ENCODE assay signal across 21 mouse cellular contexts in genomic region chr10:17042973-17043372, GRCm38 (mm10).
DNase-seq lines count a peak whose midpoint lies in the region; ATAC-seq and TF ChIP-seq lines count a peak whose summit lies in the region.
"Had no signal": no experiment of that assay in that cellular context is flagged by ENCODE, and none has a peak within 500 bp of the region (broad histone marks: within the 10 kb centered on the region; RNA-seq: fewer than 3 reads in every experiment).

No protein-coding gene starts in this region.

- no peak overlapping the region for H3K4me2 ChIP-seq in intestine, embryonic 15.5 days (replicated peaks)
- H3K4me2 ChIP-seq in intestine, postnatal 0 days (replicated peaks; ENCODE audit: low read depth) = no peak overlapping the region
- no peak overlapping the region for H3K4me2 ChIP-seq in intestine, embryonic 16.5 days (ENCODE audit: low read depth, low read length)
- H3K4me2 ChIP-seq: heart, embryonic 13.5 days; hindbrain, embryonic 12.5 days; limb, embryonic 13.5 days; midbrain, embryonic 12.5 days had no signal

- no peak for TF ChIP-seq CTCF in intestine, postnatal 0 days (IDR thresholded peaks at IDR 0.05; ENCODE audit: low read depth)
- TF ChIP-seq CTCF in C2C12 (IDR thresholded peaks at IDR 0.05; ENCODE audit: control insufficient read depth, insufficient read depth, insufficient read length) = no peak

- 71% methylated on average over 3 of the region's 3 CpGs for WGBS in intestine, embryonic 15.5 days
- WGBS in intestine, postnatal 0 days = 61% methylated on average over 3 of the region's 3 CpGs
- 74% methylated on average over 3 of the region's 3 CpGs for WGBS in intestine, embryonic 16.5 days

- 0 out of 2 replicates have a peak overlapping the region, but pooled peaks have one; percentile 22 for H3K27ac ChIP-seq in intestine, embryonic 15.5 days
- H3K27ac ChIP-seq in intestine, postnatal 0 days (ENCODE audit: low read depth, low read length) = no peak overlapping the region
- H3K27ac ChIP-seq in intestine, embryonic 16.5 days (ENCODE audit: low read length) = no peak overlapping the region
- H3K27ac ChIP-seq: heart, embryonic 13.5 days; hindbrain, embryonic 12.5 days; limb, embryonic 13.5 days; midbrain, embryonic 12.5 days had no signal

- DNase-seq in gastrocnemius, postnatal 14 days = peak; percentile 4
- DNase-seq in gastrocnemius, postnatal 36 days = no peak
- DNase-seq in right cerebral cortex, postnatal 25 days = no peak
- DNase-seq: B cell, adult 2 months; cerebellum, adult 9-10 months; kidney, postnatal 36 days; layer of hippocampus, adult 9-11 months; retina, postnatal 1 day; thymus, adult 2 months had no signal

- H3K9ac ChIP-seq in intestine, embryonic 15.5 days = no peak overlapping the region
- no peak overlapping the region for H3K9ac ChIP-seq in intestine, postnatal 0 days (ENCODE audit: low read depth, low read length)
- no peak overlapping the region for H3K9ac ChIP-seq in intestine, embryonic 16.5 days (ENCODE audit: low read depth, low read length)
- H3K9ac ChIP-seq: heart, embryonic 13.5 days; hindbrain, embryonic 12.5 days; limb, embryonic 13.5 days; midbrain, embryonic 12.5 days had no signal

- no peaks in the 10 kb centered on the region for H3K79me2 ChIP-seq in C2C12 (ENCODE audit: control insufficient read depth, insufficient read depth)

- no peaks in the 10 kb centered on the region for H3K9me3 ChIP-seq in intestine, embryonic 15.5 days
- no peaks in the 10 kb centered on the region for H3K9me3 ChIP-seq in intestine, postnatal 0 days (ENCODE audit: control insufficient read depth)
- H3K9me3 ChIP-seq in intestine, embryonic 16.5 days (ENCODE audit: control insufficient read depth, low read length) = no peaks in the 10 kb centered on the region
- H3K9me3 ChIP-seq: heart, embryonic 13.5 days; hindbrain, embryonic 12.5 days; limb, embryonic 13.5 days; midbrain, embryonic 12.5 days had no signal

- H3K4me1 ChIP-seq in intestine, embryonic 15.5 days (replicated peaks) = no peaks in the 10 kb centered on the region
- no peaks in the 10 kb centered on the region for H3K4me1 ChIP-seq in intestine, postnatal 0 days (replicated peaks; ENCODE audit: control insufficient read depth, insufficient read depth, low read length)
- H3K4me1 ChIP-seq in intestine, embryonic 16.5 days (ENCODE audit: control insufficient read depth, insufficient read depth, low read length) = no peaks in the 10 kb centered on the region
- H3K4me1 ChIP-seq: heart, embryonic 13.5 days; hindbrain, embryonic 12.5 days; limb, embryonic 13.5 days; midbrain, embryonic 12.5 days had no signal

- H3K4me3 ChIP-seq in intestine, embryonic 15.5 days (replicated peaks) = no peak overlapping the region
- H3K4me3 ChIP-seq in intestine, postnatal 0 days (ENCODE audit: low read depth, low read length) = no peak overlapping the region
- H3K4me3 ChIP-seq in C2C12 (ENCODE audit: insufficient read depth, poor library complexity, severe bottlenecking) = no peak overlapping the region
- H3K4me3 ChIP-seq in intestine, embryonic 16.5 days (ENCODE audit: low read length) = no peak overlapping the region
- H3K4me3 ChIP-seq: erythroblast, embryonic 14.5 days; heart, embryonic 13.5 days; hindbrain, embryonic 12.5 days; limb, embryonic 13.5 days; midbrain, embryonic 12.5 days had no signal

- intact Hi-C loops in gastrocnemius, postnatal 14 days (cut with DNase I; ENCODE audit: low total_unique reads) = no loop called here
- intact Hi-C loops in gastrocnemius, postnatal 36 days (cut with DNase I) = no loop called here

- H3K27me3 ChIP-seq in intestine, embryonic 15.5 days (replicated peaks) = no peaks in the 10 kb centered on the region
- H3K27me3 ChIP-seq in intestine, postnatal 0 days (replicated peaks; ENCODE audit: control insufficient read depth, insufficient read depth, low read length) = no peaks in the 10 kb centered on the region
- H3K27me3 ChIP-seq in C2C12 (ENCODE audit: control insufficient read depth, insufficient read depth, insufficient read length) = no peaks in the 10 kb centered on the region
- no peaks in the 10 kb centered on the region for H3K27me3 ChIP-seq in intestine, embryonic 16.5 days (replicated peaks; ENCODE audit: control insufficient read depth, insufficient read depth, low read length)
- H3K27me3 ChIP-seq: heart, embryonic 13.5 days; hindbrain, embryonic 12.5 days; limb, embryonic 13.5 days; midbrain, embryonic 12.5 days had no signal

- no peaks in the 10 kb centered on the region for H3K36me3 ChIP-seq in intestine, embryonic 15.5 days
- H3K36me3 ChIP-seq in intestine, postnatal 0 days (ENCODE audit: control insufficient read depth, insufficient read depth) = no peaks in the 10 kb centered on the region
- H3K36me3 ChIP-seq in C2C12 (ENCODE audit: control insufficient read depth, insufficient read depth) = no peaks in the 10 kb centered on the region
- H3K36me3 ChIP-seq in intestine, embryonic 16.5 days (ENCODE audit: control insufficient read depth, insufficient read depth, low read length) = no peaks in the 10 kb centered on the region
- H3K36me3 ChIP-seq: heart, embryonic 13.5 days; hindbrain, embryonic 12.5 days; limb, embryonic 13.5 days; midbrain, embryonic 12.5 days had no signal

- H3K79me3 ChIP-seq in C2C12 (ENCODE audit: low read depth) = no peaks in the 10 kb centered on the region

- no peak overlapping the region for H3ac ChIP-seq in C2C12 (ENCODE audit: control insufficient read depth, insufficient read length, low read depth)

- ATAC-seq in intestine, embryonic 15.5 days = no peak
- ATAC-seq in intestine, postnatal 0 days = no peak
- peak; percentile 38; the same call in 1 of the 2 replicates for ATAC-seq in intestine, embryonic 16.5 days
- no peak for ATAC-seq in monocyte, adult 5-6 weeks (replicated peaks; ENCODE audit: insufficient number of reproducible peaks, low FRiP score, low TSS enrichment, poor library complexity, severe bottlenecking)
- ATAC-seq: forebrain, embryonic 14.5 days; inflammation-experienced regulatory T-cells, adult 6 months had no signal

TF ChIP-seq in C2C12, 6 proteins besides CTCF, POLR2A, EP300 and RAD21:
- TF ChIP-seq USF1 (IDR thresholded peaks at IDR 0.05; ENCODE audit: low read depth) (no peak), MYOD1 (IDR thresholded peaks at IDR 0.05; ENCODE audit: control insufficient read depth, insufficient read length, low read depth) (peak; percentile 31), CEBPB (IDR thresholded peaks at IDR 0.05; ENCODE audit: low read depth) (no peak), MYOG (IDR thresholded peaks at IDR 0.05; ENCODE audit: control insufficient read depth, extremely low read depth, insufficient read length) (no peak), MAX (IDR thresholded peaks at IDR 0.05) (no peak), FOSL1 (IDR thresholded peaks at IDR 0.05; ENCODE audit: insufficient read depth, low read length, poor library complexity, severe bottlenecking) (peak; percentile 18)
TF ChIP-seq in C2C12: peak in this region for 2.
